Mouse (Mus musculus) cerebellum, postnatal 4 days (tissue): ENCODE results near the gene Zfp865.
"Not testable (repeated sequence)": the region's sequence is repeated elsewhere in the genome, so short reads cannot be mapped to it uniquely, and the experiment has no call there.

Experiments used
- DNase-seq, 2 experiments: peaks; one replicate each; pipeline ENCODE4 v3.0.0; 2022; ENCODE audit warnings: low spot score in 2 of 2, mixed read lengths in 1 of 2

Zfp865 gene

GRCm38 (mm10) chr7:5051193-5052192, 31.3 kb downstream of the Zfp865 start, which contains the start of gene Zfp580:
Gene Zfp580 (plus strand): TSS chr7:5051538.
- DNase-seq = peak; percentile 70 to 83

GRCm38 (mm10) chr7:5052438-5052837, 32.3 kb downstream of the Zfp865 start:
- no peak for DNase-seq

GRCm38 (mm10) chr7:5052931-5053343, 32.8 kb downstream of the Zfp865 start:
- no peak for DNase-seq

GRCm38 (mm10) chr7:5053456-5054179, 33.4 kb downstream of the Zfp865 start:
- no peak for DNase-seq

- peak in 1 of 2 experiments; percentile 45 for DNase-seq
These were observed 36.6 kb downstream of the Zfp865 start for GRCm38 (mm10) chr7:5056651-5057263.

GRCm38 (mm10) chr7:5057381-5057780, 37.2 kb downstream of the Zfp865 start:
- DNase-seq = no peak

- DNase-seq = no peak
These were observed 37.6 kb downstream of the Zfp865 start for GRCm38 (mm10) chr7:5057804-5058203.

- DNase-seq = no peak
These were observed 38.5 kb downstream of the Zfp865 start for GRCm38 (mm10) chr7:5058631-5059030.

- no peak for DNase-seq
These were observed 39.2 kb downstream of the Zfp865 start for GRCm38 (mm10) chr7:5059421-5059820.

GRCm38 (mm10) chr7:5060239-5060731, 40.1 kb downstream of the Zfp865 start:
- peak in 1 of 2 experiments; percentile 82 for DNase-seq

- DNase-seq = peak; percentile 97 to 99
These were observed 41.0 kb downstream of the Zfp865 start for GRCm38 (mm10) chr7:5060944-5061773.

- peak; percentile 93 to 96 for DNase-seq
These were observed 41.7 kb downstream of the Zfp865 start, which contains the start of gene U2af2 for GRCm38 (mm10) chr7:5061774-5062359. Gene U2af2 (plus strand): TSS chr7:5062143.

- no peak for DNase-seq
These were observed 42.3 kb downstream of the Zfp865 start for GRCm38 (mm10) chr7:5062360-5063001.

- DNase-seq = no peak
These were observed 44.7 kb downstream of the Zfp865 start for GRCm38 (mm10) chr7:5064886-5065285.

- DNase-seq = no peak
These were observed 53.4 kb downstream of the Zfp865 start for GRCm38 (mm10) chr7:5073586-5073985.

GRCm38 (mm10) chr7:5074984-5075383, 54.8 kb downstream of the Zfp865 start:
- DNase-seq = no peak

- DNase-seq = no peak
These were observed 56.8 kb downstream of the Zfp865 start for GRCm38 (mm10) chr7:5076931-5077330.

- not testable (repeated sequence) for DNase-seq
These were observed 59.3 kb downstream of the Zfp865 start for GRCm38 (mm10) chr7:5079365-5080009.

GRCm38 (mm10) chr7:5080010-5080751, 60.0 kb downstream of the Zfp865 start, which contains the start of gene Epn1:
Gene Epn1 (plus strand): TSS chr7:5080235.
- DNase-seq = peak; percentile 95 to 96
